9 mouse cellular contexts compared by ENCODE assay signal in genomic region chr4:150001221-150001860, GRCm38 (mm10). TPM values are rescaled to one million over a fixed set of nuclear protein-coding genes. Genes with fewer than 3 reads are reported as not detected.
DNase-seq lines count a peak whose midpoint lies in the region; ATAC-seq and TF ChIP-seq lines count a peak whose summit lies in the region.
"Had no signal": no experiment of that assay in that cellular context is flagged by ENCODE, and none has a peak within 500 bp of the region (broad histone marks: within the 10 kb centered on the region; RNA-seq: fewer than 3 reads in every experiment).

No protein-coding gene starts in this region.

- no peaks in the 10 kb centered on the region for H3K9me3 ChIP-seq in midbrain, embryonic 11.5 days (ENCODE audit: control insufficient read depth, low read length)

- intact Hi-C loops in heart, adult 2 months (cut with DNase I) = no loop called here
- intact Hi-C loops in heart, postnatal 14 days (cut with DNase I) = no loop called here

- peaks cover 3% of the 10 kb centered on the region for H3K79me2 ChIP-seq in heart, adult 2 months (replicated peaks; ENCODE audit: control insufficient read depth, insufficient read depth, low read length)

- no peak for TF ChIP-seq POLR2A in heart, adult 2 months (IDR thresholded peaks at IDR 0.05; ENCODE audit: insufficient read depth, low read depth, low read length)

- H3K27me3 ChIP-seq in heart, adult 2 months (ENCODE audit: control insufficient read depth, insufficient read depth, low read length) = no peaks in the 10 kb centered on the region
- H3K27me3 ChIP-seq in midbrain, embryonic 11.5 days (ENCODE audit: control insufficient read depth, insufficient read depth, low read length) = no peaks in the 10 kb centered on the region

- no peaks in the 10 kb centered on the region; the same call in 1 of the 2 replicates for H3K36me3 ChIP-seq in heart, adult 2 months (ENCODE audit: control insufficient read depth, insufficient read depth, low read length)
- H3K36me3 ChIP-seq in midbrain, embryonic 11.5 days (ENCODE audit: control insufficient read depth, insufficient read depth, low read length) = no peaks in the 10 kb centered on the region

- no peak for TF ChIP-seq EP300 in heart, adult 2 months (IDR thresholded peaks at IDR 0.05; ENCODE audit: insufficient read depth, low read depth, low read length)

- H3K9ac ChIP-seq in heart, adult 2 months (ENCODE audit: low read depth, low read length) = peak overlapping the region; percentile 23; the same call in 1 of the 2 replicates
- no peak overlapping the region for H3K9ac ChIP-seq in midbrain, embryonic 11.5 days (ENCODE audit: low read length)

- peaks cover 44% of the 10 kb centered on the region for H3K4me1 ChIP-seq in heart, adult 2 months (ENCODE audit: control insufficient read depth, insufficient read depth, low read length)
- H3K4me1 ChIP-seq in brown adipose tissue, adult 24 weeks (ENCODE audit: control insufficient read depth, insufficient read depth, insufficient read length, low read length) = peaks cover 23% of the 10 kb centered on the region
- no peaks in the 10 kb centered on the region for H3K4me1 ChIP-seq in midbrain, embryonic 11.5 days (ENCODE audit: control insufficient read depth, insufficient read depth, low read length)

- no peak overlapping the region for H3K4me2 ChIP-seq in midbrain, embryonic 11.5 days

- WGBS in heart, adult 2 months = 49% methylated on average over 10 of the region's 10 CpGs
- WGBS in midbrain, embryonic 11.5 days = 79% methylated on average over 10 of the region's 10 CpGs

- no peak for TF ChIP-seq CTCF in heart, adult 2 months (IDR thresholded peaks at IDR 0.05)

- no peak overlapping the region for H3K4me3 ChIP-seq in heart, adult 2 months
- H3K4me3 ChIP-seq in brown adipose tissue, adult 24 weeks (ENCODE audit: insufficient read depth, low read depth, low read length) = peak overlapping the region; percentile 74
- H3K4me3 ChIP-seq in midbrain, embryonic 11.5 days (ENCODE audit: low read depth, low read length) = no peak overlapping the region

- peak in 1 of 2 experiments; percentile 30 for DNase-seq in heart, adult 2 months
- DNase-seq in heart, postnatal 14 days = no peak
- peak; percentile 46 for DNase-seq in kidney, postnatal 10 days
- DNase-seq in natural killer cell, adult 2 months (ENCODE audit: low spot score in 2 of 2) = peak; percentile 68 to 82
- no peak for DNase-seq in embryo, embryonic 9.5 days (ENCODE audit: extremely low spot score)
- DNase-seq in midbrain, embryonic 11.5 days (ENCODE audit: low spot score, missing footprints) = no peak
- no peak for DNase-seq in frontal cortex, adult 2 months (ENCODE audit: extremely low spot score in 1 of 2, low spot score in 1 of 2)

- H3K27ac ChIP-seq in heart, adult 2 months = peak overlapping the region; percentile 79
- peak overlapping the region; percentile 94 for H3K27ac ChIP-seq in brown adipose tissue, adult 24 weeks (replicated peaks; ENCODE audit: low read depth, low read length)
- no peak overlapping the region for H3K27ac ChIP-seq in midbrain, embryonic 11.5 days (ENCODE audit: low read depth, low read length)

- ATAC-seq in midbrain, embryonic 11.5 days (ENCODE audit: low FRiP score) = no peak

RNA-seq across cellular contexts. Expression of gene H6pd, which starts 7.5 kb away (rescaled TPM):
- total RNA-seq in heart, adult 2 months (2021) = 10 to 100 TPM; 39.0 to 44.2 TPM
- 27.4 and 29.5 TPM in 2 replicates for polyA plus RNA-seq in heart, adult 2 months (2012; rRNA removed)
- 10 to 100 TPM; 41.0 to 45.9 TPM for total RNA-seq in heart, postnatal 14 days (2021)
- 66.4 and 85.8 TPM in 2 replicates for polyA plus RNA-seq in brown adipose tissue, adult 24 weeks (2012; ENCODE audit: insufficient read depth, insufficient read length, missing spikeins)
- 1.7 and 2.4 TPM in 2 replicates for polyA plus RNA-seq in midbrain, embryonic 11.5 days (2014; fragmentation: Nextera tagmentation; extraction: Ambion mirVana)
- 4.4 and 5.7 TPM in 2 replicates for polyA plus RNA-seq in frontal cortex, adult 2 months (2012; rRNA removed)

RNA-seq across cellular contexts. Expression of gene Spsb1, which starts 46.5 kb away (rescaled TPM):
- total RNA-seq in heart, adult 2 months (2021) = 10 to 100 TPM; 28.3 to 35.3 TPM
- polyA plus RNA-seq in heart, adult 2 months (2012; rRNA removed) = 32.2 and 38.7 TPM in 2 replicates
- 10 to 100 TPM; 44.8 to 49.3 TPM for total RNA-seq in heart, postnatal 14 days (2021)
- 24.3 and 32.5 TPM in 2 replicates for polyA plus RNA-seq in brown adipose tissue, adult 24 weeks (2012; ENCODE audit: insufficient read depth, insufficient read length, missing spikeins)
- 6.3 and 7.5 TPM in 2 replicates for polyA plus RNA-seq in midbrain, embryonic 11.5 days (2014; fragmentation: Nextera tagmentation; extraction: Ambion mirVana)
- 11.6 and 12.5 TPM in 2 replicates for polyA plus RNA-seq in frontal cortex, adult 2 months (2012; rRNA removed)
- polyA plus RNA-seq: erythroblast, embryonic 14.5 days had no signal

Comparison
In these comparisons a context has a peak if more than half of its experiments do, and no peak if none do; other contexts are left out.
1. DNase-seq: peak in kidney, postnatal 10 days (single experiment) and natural killer cell, adult 2 months (2 of 2); none in heart, postnatal 14 days (0 of 2), embryo, embryonic 9.5 days (single experiment), midbrain, embryonic 11.5 days (single experiment) and frontal cortex, adult 2 months (0 of 2).